Mouse (Mus musculus) limb, embryonic 10.5 days (tissue): ENCODE results near the gene Grid2. TPM values are rescaled to one million over a fixed set of nuclear protein-coding genes. Genes with fewer than 3 reads are reported as not detected.

Source experiments
- DNase-seq: peaks from one replicate; pipeline ENCODE4 v3.0.0-alpha.2; 2017; ENCODE audit warnings: low spot score
- H3K27ac ChIP-seq: fragments of 300-500 bp; sonication (generic); 2 replicates; pipeline ENCODE4 v1.5.1; 2016; ENCODE audit warnings: mild to moderate bottlenecking
- H3K27me3 ChIP-seq: fragments of 300-500 bp; sonication (generic); 2 replicates; pipeline ENCODE4 v1.6.1; 2016; ENCODE audit warnings: low read depth, mild to moderate bottlenecking; ENCODE audit not compliant: poor library complexity, severe bottlenecking
- H3K36me3 ChIP-seq: fragments of 300-500 bp; sonication (generic); 2 replicates; pipeline ENCODE4 v1.6.1; 2016; ENCODE audit warnings: mild to moderate bottlenecking, moderate library complexity
- H3K4me1 ChIP-seq: fragments of 300-500 bp; sonication (generic); 2 replicates; pipeline ENCODE4 v1.6.1; 2016
- H3K4me3 ChIP-seq: fragments of 300-500 bp; sonication (generic); 2 replicates; pipeline ENCODE4 v1.5.1; 2016; ENCODE audit warnings: mild to moderate bottlenecking, moderate library complexity
- H3K9me3 ChIP-seq: fragments of 300-500 bp; sonication (generic); replicated peaks from 2 replicates; pipeline ENCODE4 v1.6.1; 2016; ENCODE audit warnings: mild to moderate bottlenecking
- WGBS: fragments of 180-500 bp; shearing (Covaris S2); methylation state at CpG from one replicate; pipeline ENCODE4 v1.1.7; 2016; 5-methylcytosine and 5-hydroxymethylcytosine counted together
- polyA plus RNA-seq: library from polyadenylated mRNA; unstranded; fragments of >200 nt; fragmentation: Nextera tagmentation; extraction: Ambion mirVana; gene quantifications from 2 replicates; pipeline ENCODE4 v1.2.1, GENCODE M21; 2016

Grid2 gene
- polyA plus RNA-seq, 1 experiment from 2014 or later: 0.31 TPM

DNA sequence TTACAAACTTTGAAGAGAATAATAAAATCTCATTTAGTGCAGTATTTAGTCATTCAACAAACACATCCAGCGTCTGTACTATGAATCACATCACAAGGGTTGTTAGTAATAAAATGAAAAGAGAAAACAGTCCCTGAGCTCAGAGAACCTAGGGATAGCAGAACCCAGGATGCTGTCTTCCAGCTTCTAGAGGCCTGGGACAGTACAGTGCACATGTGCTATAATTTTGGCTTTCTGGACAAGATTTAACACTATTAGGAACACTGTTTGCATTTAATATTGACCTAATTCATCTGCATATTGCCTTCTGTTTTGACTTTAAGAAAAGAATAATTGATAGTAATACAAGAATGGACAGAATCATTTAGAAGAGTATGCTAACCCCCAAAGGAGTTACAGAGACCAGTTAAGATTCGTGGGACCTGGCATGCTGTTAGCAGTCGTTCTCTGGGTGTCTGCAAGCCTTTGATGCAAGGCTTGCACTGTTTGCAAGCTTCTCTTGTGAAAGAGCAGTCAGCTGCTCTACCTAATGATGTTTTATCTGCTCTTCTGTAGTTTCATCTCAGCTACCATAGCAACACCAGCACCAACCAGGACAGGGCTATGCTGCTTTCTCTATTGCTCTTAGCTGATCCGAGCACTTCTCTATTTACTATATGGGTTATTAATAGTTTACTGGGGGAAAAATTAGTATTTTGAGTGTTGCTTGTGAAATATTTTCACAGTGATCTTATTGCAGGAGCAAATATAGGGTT is 1234.8 kb downstream of the Grid2 start:
- H3K4me1 ChIP-seq: no peaks in the 10 kb centered on the region
- WGBS: 72% methylated on average over 4 of the region's 4 CpGs
- no peak overlapping the region for H3K27ac ChIP-seq
- no peaks in the 10 kb centered on the region for H3K36me3 ChIP-seq
- no peak for DNase-seq
- no peaks in the 10 kb centered on the region for H3K9me3 ChIP-seq
- H3K4me3 ChIP-seq: no peak overlapping the region
- H3K27me3 ChIP-seq: no peaks in the 10 kb centered on the region

DNA sequence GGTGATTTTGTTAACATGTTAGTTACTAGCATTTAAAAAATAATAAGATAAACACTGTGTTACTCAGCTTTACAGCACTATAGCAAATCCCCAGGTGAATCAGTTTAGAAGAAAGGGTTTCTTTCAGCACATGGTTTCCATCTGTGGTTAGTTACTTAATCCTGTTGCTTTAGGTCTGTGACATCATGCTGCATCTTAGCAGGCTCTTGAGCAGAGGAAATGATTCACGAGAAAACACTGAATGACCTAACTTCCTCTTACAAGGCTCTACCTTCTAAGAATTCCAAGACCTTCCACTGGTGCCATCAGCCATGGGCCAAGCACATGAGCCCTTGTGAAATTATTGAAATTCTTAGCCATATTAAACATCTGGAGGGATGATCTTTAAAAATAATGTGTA is 1248.7 kb downstream of the Grid2 start:
- Histone ChIP-seq H3K4me1 (no peaks in the 10 kb centered on the region), H3K36me3 (no peaks in the 10 kb centered on the region), H3K27ac (no peak overlapping the region), H3K4me3 (no peak overlapping the region), H3K9me3 (no peaks in the 10 kb centered on the region), H3K27me3 (no peaks in the 10 kb centered on the region)
- no peak for DNase-seq
- 64% methylated on average over 1 of the region's 1 CpGs for WGBS

DNA sequence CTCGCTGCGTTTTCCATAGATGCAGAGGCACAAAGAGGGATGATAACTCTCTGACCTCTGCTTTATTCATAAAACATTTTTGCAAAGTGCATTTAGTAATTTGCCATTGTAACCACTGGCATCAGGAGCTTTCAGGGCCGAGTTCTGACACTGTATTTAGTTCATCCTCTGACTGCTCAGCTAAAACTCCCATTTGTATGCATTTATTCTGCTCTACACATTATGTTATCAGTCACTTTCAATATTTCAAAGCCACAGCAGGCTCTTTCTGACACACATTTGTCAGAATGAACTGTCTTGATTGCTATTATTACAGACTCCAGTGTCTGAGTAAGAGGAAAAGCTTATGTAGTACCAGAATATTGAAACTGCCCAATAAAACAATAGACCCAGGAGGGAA is 1286.5 kb downstream of the Grid2 start:
- H3K27me3 ChIP-seq: no peaks in the 10 kb centered on the region
- no peaks in the 10 kb centered on the region for H3K36me3 ChIP-seq
- no peak for DNase-seq
- H3K4me1 ChIP-seq: no peaks in the 10 kb centered on the region
- no peak overlapping the region for H3K27ac ChIP-seq
- WGBS: 90% methylated on average over 3 of the region's 3 CpGs
- H3K9me3 ChIP-seq: no peaks in the 10 kb centered on the region
- no peak overlapping the region for H3K4me3 ChIP-seq

DNA sequence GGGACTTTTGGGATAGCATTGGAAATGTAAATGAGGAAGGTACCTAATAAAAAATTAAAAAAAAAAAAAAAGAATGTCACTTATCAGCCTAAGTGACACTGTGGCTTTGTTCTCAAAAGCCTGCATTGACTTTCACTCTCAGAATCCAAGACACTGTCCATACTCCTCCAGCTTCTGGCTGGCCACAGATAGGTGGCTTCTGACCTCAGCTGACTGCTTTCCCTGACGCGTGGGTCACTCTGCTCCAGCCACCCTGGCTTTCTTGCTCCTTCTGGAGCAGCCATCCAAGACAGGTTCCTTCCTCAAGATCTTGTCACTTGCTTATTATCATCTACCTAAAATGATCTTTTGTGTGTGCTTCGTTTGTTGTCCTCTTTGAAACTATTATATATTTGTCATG is 1298.0 kb downstream of the Grid2 start:
- Histone ChIP-seq H3K4me3 (no peak overlapping the region), H3K27me3 (no peaks in the 10 kb centered on the region), H3K9me3 (no peaks in the 10 kb centered on the region), H3K36me3 (no peaks in the 10 kb centered on the region), H3K27ac (no peak overlapping the region), H3K4me1 (no peaks in the 10 kb centered on the region)
- WGBS: 89% methylated on average over 3 of the region's 3 CpGs
- no peak for DNase-seq

DNA sequence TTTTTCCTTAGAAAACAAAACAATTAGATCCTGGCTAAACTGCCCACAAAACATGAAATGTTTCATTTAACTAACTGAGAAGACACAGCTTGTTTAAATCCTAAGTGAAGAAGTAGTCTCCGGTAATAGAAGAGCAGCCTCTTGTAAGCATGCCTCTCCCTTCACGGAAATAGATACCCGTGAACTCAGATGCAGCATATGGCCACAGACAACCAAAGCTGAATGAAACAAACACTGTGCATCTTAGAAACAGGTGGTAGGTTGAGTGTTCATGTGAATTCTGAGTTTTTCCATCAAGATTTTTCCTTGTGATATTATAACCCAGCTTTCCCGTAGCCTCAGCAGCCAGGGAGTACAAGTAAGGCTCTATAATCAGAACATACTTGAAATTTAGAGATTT is 1299.5 kb downstream of the Grid2 start:
- no peaks in the 10 kb centered on the region for H3K4me1 ChIP-seq
- no peaks in the 10 kb centered on the region for H3K36me3 ChIP-seq
- no peaks in the 10 kb centered on the region for H3K27me3 ChIP-seq
- no peak overlapping the region for H3K27ac ChIP-seq
- no peaks in the 10 kb centered on the region for H3K9me3 ChIP-seq
- no peak for DNase-seq
- H3K4me3 ChIP-seq: no peak overlapping the region
- 93% methylated on average over 4 of the region's 4 CpGs for WGBS

DNA sequence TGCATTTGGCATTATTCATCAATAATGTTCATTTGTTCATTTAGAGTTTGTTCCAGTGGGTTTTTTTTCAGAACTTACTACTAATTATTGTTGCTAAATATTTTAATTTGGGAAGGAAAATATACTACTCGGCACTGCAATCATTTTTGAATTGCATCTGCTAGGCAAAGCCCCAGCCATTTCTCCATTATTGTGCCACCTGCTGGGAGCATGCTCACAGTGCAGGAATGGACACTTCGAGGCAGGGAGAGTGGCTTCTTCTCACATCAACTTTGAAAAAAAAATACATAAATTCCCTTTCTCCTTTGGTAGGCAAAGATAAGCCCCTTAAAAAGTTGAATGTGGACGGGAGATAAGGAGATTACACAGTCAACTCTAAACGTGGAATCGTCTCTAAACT is 1312.9 kb downstream of the Grid2 start:
- DNase-seq: no peak
- 82% methylated on average over 5 of the region's 5 CpGs for WGBS
- H3K4me1 ChIP-seq: no peaks in the 10 kb centered on the region

DNA sequence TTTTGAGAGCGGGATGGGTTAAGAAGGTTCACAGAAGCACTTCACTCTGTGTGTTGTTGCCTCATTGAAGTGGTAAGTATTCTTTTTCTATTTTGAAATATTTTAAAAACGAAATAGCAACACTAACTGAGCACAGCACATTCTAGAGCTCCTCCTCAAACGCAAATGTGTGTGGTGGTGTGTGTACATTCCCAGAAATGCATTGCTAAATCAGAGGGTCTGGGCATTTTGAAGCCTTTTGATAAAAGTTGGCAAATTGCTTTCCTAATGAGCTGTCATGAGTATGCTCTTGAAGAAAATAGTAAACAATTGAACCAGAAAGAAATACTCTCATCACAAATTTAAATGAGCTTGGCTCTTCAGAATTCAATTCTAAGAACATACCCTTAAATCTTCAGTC is 1325.7 kb downstream of the Grid2 start:
- no peaks in the 10 kb centered on the region for H3K27me3 ChIP-seq
- no peak overlapping the region for H3K4me3 ChIP-seq
- no peaks in the 10 kb centered on the region for H3K4me1 ChIP-seq
- H3K9me3 ChIP-seq: no peaks in the 10 kb centered on the region
- WGBS: 89% methylated on average over 3 of the region's 3 CpGs
- no peaks in the 10 kb centered on the region for H3K36me3 ChIP-seq
- no peak overlapping the region for H3K27ac ChIP-seq
- DNase-seq: no peak

More for the DNA sequence above, 1312.9 kb downstream of the Grid2 start:
- no peaks in the 10 kb centered on the region for H3K27me3 ChIP-seq
- H3K36me3 ChIP-seq: no peaks in the 10 kb centered on the region
- H3K27ac ChIP-seq: no peak overlapping the region
- H3K9me3 ChIP-seq: no peaks in the 10 kb centered on the region
- H3K4me3 ChIP-seq: no peak overlapping the region

DNA sequence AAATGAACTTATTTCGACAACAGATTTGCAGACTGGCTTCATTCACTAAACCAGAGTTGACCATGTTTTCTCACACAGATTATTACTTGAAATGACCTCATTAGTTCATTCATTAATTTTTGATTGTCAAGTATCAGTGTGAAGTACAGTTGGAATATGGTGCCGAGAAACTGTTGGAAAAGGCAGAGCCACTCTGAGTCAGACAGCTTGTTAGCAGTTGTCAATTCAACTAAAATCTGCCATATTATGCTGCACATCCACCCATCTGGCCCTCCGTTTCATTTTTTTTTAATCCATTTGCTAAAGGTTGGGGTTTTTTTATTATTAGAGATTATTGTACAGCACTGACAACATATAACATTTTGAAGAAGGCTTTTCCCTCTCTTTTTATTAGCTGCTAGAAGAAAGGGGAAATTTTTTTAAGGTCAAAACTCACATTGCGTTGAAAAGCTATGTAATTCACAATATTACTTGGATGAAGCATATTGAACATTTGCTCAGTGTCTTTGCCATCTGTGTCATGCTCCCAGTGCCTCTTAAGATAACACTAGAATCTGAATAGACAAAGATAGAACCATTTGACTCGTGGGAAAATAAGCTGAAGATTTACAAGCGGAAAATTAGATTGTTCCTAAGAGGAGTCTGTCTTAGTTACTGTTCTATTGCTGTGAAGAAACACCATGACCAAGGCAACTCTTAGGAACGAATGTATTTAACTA is 1333.0 kb downstream of the Grid2 start:
- H3K4me1 ChIP-seq: no peaks in the 10 kb centered on the region
- no peaks in the 10 kb centered on the region for H3K27me3 ChIP-seq
- no peaks in the 10 kb centered on the region for H3K9me3 ChIP-seq
- H3K27ac ChIP-seq: no peak overlapping the region
- no peaks in the 10 kb centered on the region for H3K36me3 ChIP-seq
- no peak overlapping the region for H3K4me3 ChIP-seq
- DNase-seq: no peak
- WGBS: 88% methylated on average over 7 of the region's 7 CpGs

DNA sequence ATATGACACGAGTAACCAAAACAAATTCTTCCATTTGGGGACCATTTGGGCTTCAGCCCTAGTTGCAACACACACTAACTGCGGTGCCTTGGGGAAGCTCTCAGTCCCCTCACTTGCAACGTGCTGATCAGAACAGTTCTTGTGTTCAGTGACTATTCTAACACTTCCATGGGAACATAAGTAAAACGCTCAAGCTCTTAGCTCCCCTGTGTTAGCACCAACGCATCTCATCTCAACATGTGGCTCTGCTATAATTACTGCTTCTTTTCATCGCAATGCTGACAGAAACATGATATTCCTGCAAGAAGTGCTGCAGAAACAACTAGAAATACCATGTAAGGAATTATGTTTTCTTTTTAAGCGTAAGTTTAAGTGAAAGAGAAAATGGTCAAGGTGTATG is 1340.6 kb downstream of the Grid2 start:
- no peaks in the 10 kb centered on the region for H3K4me1 ChIP-seq
- H3K4me3 ChIP-seq: no peak overlapping the region
- no peak overlapping the region for H3K27ac ChIP-seq
- no peaks in the 10 kb centered on the region for H3K9me3 ChIP-seq
- no peaks in the 10 kb centered on the region for H3K27me3 ChIP-seq
- no peaks in the 10 kb centered on the region for H3K36me3 ChIP-seq
- 70% methylated on average over 7 of the region's 7 CpGs for WGBS
- no peak for DNase-seq

DNA sequence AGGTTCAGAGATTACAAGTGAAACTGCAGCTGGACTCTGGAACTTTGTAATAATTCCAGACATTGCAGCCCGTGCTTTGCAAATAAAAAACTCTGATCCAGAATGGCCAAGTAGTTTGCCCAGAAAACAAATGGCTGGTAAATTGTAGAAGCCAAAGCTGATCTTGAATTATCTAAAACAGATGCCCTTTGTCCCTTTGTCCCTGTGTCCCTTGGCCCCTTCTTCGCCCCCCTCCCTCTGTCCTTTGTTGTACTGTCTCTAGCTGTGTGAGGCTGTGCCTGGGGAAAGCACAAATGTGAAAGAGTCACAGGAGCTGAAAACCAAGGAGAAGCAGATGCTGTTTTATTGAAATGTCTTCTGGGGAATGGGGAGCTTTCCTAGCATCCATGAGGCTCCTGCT is 1341.2 kb downstream of the Grid2 start:
- Histone ChIP-seq H3K4me1 (no peaks in the 10 kb centered on the region), H3K27ac (no peak overlapping the region), H3K36me3 (no peaks in the 10 kb centered on the region), H3K9me3 (no peaks in the 10 kb centered on the region), H3K27me3 (no peaks in the 10 kb centered on the region), H3K4me3 (no peak overlapping the region)
- no peak for DNase-seq
- WGBS: 73% methylated on average over 2 of the region's 2 CpGs

DNA sequence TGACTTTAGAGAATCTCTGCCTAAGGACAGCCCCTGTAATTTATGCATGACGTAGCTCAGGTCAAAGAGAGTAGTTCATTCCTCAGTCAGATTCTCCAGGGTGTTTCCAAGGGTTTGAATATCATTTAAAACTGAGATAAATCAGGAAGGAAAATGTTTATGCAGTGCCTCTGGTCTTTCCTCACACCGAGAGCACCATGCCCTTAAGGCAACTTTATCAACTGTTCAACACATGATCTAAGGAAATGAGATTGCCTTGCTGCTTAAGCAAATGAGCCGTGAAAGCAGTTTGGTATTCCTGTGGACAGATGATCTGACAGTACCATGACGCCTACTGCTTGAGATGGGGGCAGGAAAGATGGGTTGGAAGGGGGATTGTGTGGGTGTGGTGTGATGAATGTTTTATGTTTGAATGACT is 1342.5 kb downstream of the Grid2 start:
- no peak for DNase-seq
- no peaks in the 10 kb centered on the region for H3K36me3 ChIP-seq
- no peak overlapping the region for H3K4me3 ChIP-seq
- no peaks in the 10 kb centered on the region for H3K9me3 ChIP-seq
- H3K27me3 ChIP-seq: no peaks in the 10 kb centered on the region
- WGBS: 42% methylated on average over 4 of the region's 4 CpGs
- H3K4me1 ChIP-seq: no peaks in the 10 kb centered on the region
- no peak overlapping the region for H3K27ac ChIP-seq

DNA sequence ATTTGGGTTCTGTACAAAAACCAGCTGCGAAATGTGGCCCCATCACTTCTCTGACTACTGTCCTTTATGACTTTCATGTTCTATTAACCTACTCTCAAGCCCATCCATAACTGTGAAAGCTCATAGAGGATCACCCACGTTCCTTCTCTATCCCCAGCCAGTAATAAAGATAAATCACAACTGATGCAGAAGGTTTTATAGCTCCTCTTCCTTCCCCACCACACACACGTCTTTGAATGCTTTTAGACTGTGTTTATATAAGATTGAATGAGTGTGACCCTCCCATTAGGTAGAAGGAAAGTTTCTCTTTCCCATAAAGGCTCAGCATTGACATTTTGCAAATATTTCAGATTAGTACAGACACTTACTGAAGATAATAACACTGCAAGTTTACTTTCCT is 1350.1 kb downstream of the Grid2 start:
- Histone ChIP-seq H3K36me3 (no peaks in the 10 kb centered on the region), H3K27ac (no peak overlapping the region), H3K9me3 (no peaks in the 10 kb centered on the region), H3K27me3 (no peaks in the 10 kb centered on the region), H3K4me1 (no peaks in the 10 kb centered on the region), H3K4me3 (no peak overlapping the region)
- WGBS: 25% methylated on average over 3 of the region's 3 CpGs
- no peak for DNase-seq

DNA sequence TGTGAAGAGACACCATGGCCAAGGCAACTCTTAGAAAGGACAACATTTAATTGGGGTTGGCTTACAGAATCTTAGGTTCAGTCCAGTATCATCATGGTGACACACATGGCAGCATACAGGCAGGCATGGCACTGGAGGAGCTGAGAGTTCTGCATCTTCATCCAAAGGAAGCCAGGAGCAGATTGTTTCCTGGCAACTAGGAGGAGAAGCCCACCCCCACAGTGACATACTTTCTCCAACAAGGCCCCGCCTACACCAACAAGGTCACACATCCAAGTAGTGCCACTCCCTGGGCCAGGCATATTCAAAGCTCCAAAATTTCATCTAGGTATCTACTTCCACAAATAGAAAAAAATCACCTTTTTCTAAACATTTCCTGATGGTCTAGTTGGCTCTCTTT is 1351.4 kb downstream of the Grid2 start:
- Histone ChIP-seq H3K27ac (no peak overlapping the region), H3K27me3 (no peaks in the 10 kb centered on the region), H3K36me3 (no peaks in the 10 kb centered on the region), H3K4me3 (no peak overlapping the region), H3K9me3 (no peaks in the 10 kb centered on the region), H3K4me1 (no peaks in the 10 kb centered on the region)
- WGBS: 96% methylated on average over 1 of the region's 1 CpGs
- no peak for DNase-seq
